Mouse (Mus musculus) urinary bladder, postnatal 14 days (tissue): ENCODE results near the gene Polrmt.
A peak's percentile ranks its signal among the peaks of the same experiment; 100 is the strongest.
"Not testable (repeated sequence)": the region's sequence is repeated elsewhere in the genome, so short reads cannot be mapped to it uniquely, and the experiment has no call there.

Source experiments
- DNase-seq: peaks from one replicate; pipeline ENCODE4 v3.0.0; 2021; ENCODE audit warnings: low spot score

The Polrmt gene

DNA sequence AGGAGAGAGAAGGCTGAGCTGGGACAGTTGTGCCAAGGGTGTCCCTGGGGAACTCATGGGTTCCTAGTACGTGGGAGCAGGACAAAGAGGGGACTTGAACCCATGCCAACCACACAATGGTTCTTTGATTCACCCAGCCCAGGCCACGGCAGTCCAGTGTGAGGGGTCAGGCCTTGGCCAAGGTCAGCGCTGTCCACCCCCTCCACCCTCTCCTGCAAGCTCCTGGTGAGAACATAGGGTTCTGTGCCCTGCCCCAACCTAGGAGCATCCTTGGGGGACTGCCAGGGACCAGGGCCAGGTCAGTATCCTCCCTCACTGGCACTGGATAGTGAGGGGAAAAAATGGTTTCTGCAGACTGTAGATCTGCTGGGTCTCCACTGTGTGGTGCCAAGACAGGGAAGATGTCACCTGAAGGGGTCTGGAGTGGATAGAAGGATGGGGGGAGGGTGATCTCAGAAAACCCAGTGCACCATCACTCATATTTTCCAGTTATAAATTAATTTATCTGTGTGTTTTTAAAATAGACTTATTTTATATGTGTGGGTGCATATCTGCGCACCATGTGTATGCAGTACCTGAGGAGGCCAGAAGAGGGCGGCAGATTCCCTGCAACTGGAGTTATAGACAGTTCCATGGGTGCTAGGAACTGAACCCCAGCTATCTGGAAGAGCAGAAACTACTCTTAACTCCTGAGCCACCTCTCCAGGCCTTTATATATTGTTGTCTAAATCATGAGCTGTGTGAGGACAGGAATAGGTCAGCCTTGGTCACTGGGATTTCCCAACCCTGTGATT is 28.3 kb upstream of the Polrmt start:
- no peak for DNase-seq

DNA sequence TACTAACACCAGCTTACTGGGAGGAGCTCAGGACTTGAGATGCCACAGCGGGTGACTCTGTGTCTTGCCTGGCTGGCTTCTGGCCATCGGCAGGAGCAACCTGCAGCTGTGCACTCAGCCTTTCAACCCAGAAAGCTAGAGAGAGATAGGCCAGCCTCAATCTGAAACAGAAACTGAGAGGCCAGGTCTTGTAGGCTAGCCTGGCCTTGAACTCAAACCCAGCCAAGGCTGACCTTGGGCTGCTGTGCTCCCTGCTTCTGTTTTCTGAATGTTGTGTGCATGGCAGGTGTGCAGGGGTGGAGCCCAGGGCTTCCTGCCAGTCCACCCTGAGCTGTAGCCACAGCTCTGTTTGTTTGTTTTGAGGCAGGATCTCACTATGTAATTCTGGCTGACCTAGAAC is 26.8 kb upstream of the Polrmt start:
- no peak for DNase-seq

DNA sequence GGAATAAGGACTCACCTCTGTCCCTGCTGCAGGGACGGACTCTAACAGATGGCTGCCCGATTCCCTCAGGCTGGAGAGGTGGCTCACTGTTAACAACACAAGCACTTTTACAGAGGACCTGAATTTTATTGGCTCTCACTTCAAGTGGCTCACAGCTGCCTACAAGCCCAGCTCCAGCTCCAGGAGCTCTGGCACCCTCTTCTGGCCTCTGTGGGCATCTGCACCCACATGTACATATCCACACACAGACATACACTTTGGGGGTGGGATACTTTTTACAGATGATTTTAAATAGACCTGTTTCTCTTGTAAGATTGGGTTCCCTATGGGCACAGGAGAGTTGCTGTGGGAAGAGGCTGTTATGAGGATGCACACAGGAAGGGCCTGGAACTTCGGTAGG is 25.9 kb upstream of the Polrmt start:
- DNase-seq: no peak

GRCm38 (mm10) chr10:79769329-79769728 is 22.9 kb upstream of the Polrmt start:
- DNase-seq: no peak

DNA sequence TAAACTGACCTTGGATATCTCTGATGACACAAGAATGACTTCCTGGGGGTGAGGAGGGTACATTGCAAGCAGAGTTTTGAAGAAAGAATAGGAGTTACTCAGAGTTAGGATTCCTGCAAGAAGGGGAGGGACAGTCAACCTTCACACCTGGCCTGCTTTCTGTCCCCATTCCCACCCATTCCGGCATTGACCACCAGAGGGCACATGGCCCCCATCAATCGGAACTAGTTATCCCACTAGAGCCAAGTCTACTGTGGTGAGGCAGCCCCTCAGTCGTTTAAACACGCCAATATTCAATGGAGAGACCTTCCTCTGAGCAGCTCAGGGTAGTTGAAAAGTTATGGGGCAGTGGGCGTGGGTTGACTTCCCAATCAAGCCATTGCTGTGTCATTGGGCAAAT is 22.0 kb upstream of the Polrmt start:
- peak; percentile 75 for DNase-seq

DNA sequence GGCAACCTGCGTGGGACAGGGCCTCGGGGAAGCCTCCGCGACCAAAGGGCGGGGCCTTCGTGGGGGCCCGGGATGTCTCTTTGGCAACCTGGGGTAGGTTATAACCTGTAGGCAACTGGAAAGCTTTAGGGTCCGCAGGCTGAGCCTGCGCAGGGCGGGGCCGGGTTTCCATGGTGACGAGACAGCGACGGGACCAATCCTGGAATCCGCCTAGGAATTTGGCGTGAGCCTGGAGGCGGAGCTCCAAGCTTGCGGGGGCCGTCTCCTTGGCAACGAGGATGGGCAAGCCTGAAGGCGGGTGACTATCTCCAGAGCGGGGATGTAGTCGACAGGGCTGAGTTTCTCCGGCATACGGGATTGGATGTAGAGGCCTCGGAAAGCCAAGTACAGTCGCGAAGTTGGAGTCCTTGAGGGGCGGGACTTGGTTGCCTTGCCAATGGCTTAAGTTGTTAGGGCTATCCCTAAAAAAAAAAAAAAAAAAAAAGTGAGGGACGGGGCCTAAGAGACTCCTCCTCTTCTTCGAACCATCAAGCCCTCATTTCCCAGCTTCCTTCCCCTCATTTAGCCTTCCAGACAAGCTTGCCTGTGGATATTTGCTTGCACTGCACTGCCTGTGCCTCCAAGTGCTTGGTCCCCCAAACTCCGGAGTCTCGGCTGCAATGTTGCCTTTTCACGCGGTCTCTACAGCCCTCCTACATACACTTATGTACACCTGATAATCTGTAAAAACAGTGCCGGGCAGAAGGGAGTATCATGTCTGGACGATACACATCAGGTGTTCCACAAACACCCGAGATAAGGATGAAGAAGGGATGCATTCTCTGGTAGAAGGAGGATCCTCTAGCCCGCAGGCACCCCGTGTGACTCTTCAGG is 21.2 kb upstream of the Polrmt start:
- peak; percentile 94 for DNase-seq

DNA sequence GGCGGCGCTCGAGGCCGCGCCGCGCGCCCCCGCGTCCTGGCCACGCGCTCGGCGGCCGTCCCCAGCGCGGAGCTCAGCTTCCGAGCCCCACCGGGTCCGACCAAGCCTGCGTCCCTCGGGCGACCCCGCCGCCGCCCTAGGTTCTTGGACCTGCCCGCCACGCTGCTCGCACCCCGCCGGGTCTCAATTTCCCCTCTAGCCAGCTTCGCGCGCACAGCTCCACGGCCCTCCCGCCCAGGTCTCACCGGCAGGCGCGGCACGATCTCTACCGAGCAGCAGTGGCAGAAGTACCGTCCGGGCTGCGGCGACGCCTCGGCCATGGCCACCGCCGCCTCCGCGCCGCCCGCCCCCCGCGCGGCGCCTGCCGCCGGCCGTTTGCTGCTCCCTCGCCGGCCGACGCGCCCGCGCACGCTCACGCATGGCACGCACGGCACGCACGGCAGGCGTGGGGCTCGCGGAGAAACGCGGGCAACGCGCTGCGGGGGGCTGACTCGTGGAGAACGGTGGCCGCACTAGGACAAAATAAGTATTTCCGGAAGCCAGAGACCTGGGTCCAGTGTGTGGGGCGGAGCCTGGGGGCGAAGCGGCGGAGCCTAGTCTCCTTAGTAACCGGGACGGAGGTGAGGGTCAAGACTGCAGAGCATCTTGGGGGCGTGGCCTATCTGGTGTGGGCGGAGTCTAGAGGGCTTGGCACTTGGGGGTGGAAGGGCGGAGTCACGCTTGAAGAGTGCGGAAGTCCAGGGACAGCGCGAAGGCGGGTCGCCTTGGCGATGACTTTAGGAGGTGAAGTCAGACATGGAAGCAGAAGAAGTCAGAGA is 20.3 kb upstream of the Polrmt start, which contains the start of gene Rnf126:
Gene Rnf126, minus strand, starts transcription at position 445 of the 818 bp plus-strand sequence.
- DNase-seq: peak; percentile 99

DNA sequence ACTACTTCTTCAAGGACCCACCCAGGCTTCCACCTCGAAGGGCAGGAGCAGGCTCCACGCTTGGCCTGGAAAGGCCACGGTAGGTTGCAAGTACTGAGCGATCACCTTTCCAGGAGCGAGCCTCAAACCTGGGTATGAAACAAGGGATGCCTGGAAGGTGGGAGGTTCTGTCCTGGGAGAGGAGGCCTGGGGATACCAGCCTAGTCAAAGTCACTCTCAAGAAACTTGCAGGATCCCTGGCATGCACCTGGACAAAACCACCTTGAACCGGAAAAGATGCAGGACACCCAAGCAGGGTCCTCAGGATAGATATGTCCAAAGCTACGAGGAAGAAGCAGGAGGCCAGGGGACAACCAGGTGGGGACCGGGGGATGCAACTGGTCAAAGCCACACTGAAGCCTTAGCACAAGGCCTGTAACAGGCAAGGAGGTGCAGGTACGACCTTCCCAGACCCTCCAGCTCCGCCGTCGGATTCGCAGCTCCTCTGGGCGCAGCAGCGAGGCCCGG is 19.7 kb upstream of the Polrmt start:
- DNase-seq: no peak

DNA sequence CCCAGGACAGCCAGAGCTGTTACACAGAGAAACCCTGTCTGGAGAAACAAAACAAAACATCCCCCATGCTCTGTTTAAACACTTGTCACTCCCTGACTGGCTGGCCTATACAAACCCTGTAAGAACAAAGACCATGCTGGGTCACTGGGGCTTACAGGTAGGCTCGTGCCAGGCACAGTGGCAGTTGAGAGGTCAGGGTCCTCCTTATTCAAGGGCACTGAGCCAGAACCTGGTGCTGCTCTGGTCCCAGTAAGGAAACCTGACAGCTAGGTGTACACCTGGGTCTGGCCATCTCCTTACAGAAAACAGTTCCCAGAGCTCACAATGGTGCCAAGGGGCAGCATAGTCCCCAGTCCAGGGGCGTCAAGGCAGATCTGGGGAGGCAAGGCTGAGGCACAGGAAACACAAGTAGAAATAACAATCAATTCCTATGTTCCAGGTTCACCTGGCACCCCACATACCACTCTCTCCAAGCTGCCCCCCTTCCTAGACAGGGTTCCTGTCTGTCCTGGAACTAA is 18.9 kb upstream of the Polrmt start:
- DNase-seq: no peak

DNA sequence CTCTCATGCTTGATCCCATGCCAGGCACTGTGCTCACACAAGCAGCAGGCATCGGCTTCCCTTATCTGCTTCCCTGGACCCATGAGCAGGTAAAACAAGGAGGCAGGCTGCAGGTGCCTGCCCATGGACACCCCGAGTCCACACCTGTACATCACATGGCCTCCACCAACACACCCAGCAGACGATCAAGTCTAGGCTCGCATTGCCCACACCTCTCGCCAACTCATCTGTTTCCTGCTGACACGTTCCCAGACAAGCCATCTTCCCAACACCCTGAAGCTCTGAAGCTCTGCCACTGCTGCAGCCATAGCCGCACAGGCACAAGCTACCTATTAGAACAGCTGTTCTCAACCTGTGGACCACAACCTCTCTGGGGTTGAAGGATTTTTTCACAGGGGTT is 17.9 kb upstream of the Polrmt start:
- peak; percentile 44 for DNase-seq

DNA sequence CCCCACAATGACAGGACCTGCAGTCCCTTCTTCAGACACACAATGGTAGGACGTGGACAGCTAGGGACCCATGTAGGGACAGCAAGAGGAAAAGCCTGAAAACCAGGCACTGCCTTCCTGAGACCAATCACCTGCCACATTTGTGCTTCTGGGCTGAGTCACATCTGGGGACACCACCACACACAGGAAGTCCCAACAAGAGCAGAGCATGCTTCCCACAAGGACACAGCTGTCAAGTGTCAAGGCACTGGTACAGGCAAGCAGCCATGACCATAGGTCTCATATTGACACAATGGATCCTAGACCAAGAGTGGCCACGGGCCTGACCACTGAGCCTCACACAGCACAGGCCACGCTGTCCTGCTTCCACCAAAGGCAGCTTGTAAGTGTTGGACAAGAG is 16.5 kb upstream of the Polrmt start:
- DNase-seq: no peak

DNA sequence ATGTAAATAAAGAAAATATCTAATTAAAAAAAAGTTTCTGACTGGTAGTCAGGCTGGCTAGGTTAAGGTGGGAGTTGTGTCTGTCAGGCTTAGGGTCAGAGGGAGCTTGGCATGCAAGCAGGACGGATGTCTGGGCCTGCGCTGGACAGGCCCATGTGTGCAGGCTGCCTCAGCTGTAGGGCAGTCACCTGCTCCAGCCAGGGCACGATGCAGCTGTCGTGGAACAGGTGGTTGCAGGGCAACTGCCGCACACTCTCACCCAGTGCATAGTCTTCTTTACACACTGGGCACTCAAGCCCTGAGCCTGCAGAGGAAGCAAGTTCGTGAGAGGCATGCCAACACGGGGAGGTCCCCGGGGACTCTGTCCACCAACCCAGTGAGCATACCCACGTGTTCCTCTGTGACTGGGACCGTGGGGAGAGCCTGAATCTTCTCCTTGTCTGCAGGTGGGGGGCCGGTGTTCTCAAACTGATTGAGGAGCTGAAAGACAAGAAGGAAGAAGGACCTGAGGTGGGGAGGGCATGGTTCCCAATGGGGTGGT is 14.3 kb upstream of the Polrmt start:
- no peak for DNase-seq

DNA sequence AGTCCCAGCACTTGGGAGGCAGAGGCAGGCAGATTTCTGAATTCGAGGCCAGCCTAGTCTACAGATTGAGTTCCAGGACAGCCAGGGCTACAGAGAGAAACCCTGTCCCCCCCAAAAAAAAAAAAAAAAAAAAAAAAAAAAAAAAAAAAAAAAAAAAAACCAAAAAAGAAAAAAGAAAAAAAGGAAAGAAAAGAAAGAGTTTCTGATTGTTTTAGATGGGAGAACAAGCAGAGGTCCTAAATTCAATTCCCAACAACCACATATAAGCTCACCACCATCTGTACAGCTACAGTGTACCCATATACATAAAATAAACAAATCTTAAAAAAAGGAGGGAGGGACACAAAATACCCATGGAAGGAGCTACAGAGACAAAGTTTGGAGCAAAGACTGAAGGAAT is 13.3 kb upstream of the Polrmt start:
- not testable (repeated sequence) for DNase-seq

- no peak for DNase-seq
These were observed 10.3 kb upstream of the Polrmt start for GRCm38 (mm10) chr10:79756660-79757059.

DNA sequence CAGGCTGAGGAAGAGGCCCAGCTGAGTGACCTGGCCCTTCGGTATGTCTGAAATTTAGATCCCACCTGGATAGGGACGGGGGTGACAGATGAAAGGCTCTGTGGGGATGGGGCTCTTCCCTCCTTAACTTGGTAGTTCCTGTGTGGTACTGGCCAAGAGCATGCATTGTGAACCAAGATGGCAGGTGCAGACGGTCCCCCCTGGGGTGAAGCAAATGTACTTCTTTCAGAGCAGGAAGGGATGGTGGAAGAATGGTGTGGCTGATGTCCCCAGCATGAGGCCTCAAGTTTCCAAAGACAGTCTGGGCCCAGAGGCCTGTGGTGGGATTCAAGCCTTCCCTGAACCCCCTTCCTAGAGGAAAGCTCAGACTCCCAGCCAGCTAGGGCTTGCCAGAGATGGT is 9.5 kb upstream of the Polrmt start:
- DNase-seq: no peak

DNA sequence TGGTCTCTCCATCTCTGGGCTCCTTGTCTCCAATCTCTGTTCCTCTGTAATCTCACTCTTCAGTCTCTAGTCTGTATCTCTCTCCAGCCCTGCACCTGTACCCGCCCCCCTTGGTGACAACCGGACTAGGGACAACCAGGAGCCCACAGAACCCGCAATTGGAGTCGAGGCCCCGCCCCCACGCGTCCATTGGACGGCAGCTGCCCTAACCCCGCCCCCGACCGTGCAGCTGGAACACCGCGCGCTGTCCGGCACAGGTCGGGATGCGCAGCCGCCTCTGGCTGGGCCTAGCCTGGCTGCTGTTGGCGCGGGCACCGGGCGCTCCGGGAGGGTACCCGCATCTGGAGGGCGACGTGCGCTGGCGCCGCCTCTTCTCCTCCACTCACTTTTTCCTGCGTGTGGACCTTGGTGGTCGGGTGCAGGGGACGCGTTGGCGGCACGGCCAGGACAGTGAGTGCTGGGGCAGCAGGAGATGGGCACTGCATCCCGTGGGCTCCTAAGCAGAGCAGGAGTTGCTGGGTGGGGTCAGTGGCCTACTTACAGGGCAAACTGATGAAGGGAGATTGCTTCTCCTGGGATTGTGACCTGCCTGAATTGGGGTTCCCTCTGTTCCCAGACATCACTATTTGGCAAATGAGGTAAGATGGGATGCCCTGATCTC is 8.6 kb upstream of the Polrmt start, which contains the start of gene Fgf22:
Gene Fgf22, plus strand, starts transcription at position 221 of the 661 bp plus-strand sequence.
- DNase-seq: peak; percentile 71

DNA sequence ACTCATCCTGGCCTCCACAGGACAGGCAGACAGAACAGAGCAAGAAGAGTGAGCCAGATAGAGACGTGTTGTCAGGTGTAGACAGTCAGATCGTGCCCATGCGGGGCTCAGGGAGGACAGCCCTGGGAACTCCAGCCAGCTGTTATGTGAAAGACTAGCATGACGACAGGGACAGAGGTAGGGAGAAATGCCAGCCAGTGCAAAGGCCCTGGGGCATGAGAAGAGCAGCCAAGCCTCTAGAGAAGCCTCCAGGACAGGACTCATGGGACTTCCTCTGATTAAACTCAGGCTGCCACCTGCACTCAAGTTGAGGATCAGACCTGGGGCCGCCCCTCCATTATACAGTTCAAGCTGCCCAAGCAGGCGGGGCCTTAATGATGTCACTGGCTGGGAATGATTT is 2.1 kb upstream of the Polrmt start:
- DNase-seq: no peak

DNA sequence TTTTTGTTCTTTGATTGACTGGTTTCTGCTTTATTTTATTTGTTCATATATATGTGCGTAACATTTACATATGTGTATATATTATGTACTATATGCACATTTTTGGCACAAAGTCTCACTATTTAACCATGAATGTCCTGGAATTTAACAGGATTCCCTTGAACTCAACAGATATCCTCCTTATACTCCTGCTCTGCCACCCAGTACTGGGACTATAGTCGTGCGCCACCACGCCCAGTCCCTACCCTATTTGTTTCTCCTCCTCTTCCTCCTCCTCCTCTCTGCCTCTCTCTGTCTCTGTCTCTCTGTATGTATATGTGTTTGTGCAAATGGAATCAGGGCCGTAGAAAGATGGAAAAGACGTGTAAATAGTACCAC is 382 bp upstream of the Polrmt start:
- no peak for DNase-seq

DNA sequence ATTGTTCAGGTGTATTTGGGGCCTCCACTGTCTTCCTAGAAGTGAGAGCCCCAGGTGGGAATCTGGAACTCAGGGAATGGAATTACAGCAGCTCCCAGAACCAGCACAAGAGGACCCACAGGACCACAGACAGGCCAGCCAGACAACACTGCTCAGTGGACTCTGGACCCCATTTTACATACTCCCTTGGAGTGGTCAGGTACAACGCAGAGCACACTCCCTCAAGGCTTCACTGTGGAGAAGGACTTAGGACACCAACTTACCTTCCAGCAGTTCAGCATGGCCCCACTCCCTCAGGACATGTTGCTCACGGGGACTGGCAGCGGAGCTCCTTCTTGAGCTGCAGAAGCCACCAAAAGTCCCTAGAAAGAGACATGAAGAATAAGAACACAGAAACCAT is 970 bp downstream of the Polrmt start:
- no peak for DNase-seq

GRCm38 (mm10) chr10:79743650-79744365 is 2.6 kb downstream of the Polrmt start:
- DNase-seq: no peak
